Mouse (Mus musculus) spleen, postnatal 0 days (tissue): ENCODE data around the gene Wfdc16. TPM values are rescaled to one million over a fixed set of nuclear protein-coding genes. Genes with fewer than 3 reads are reported as not detected.

Experiments
- polyA plus RNA-seq: library from polyadenylated mRNA; unstranded; fragments of >200 nt; fragmentation: Nextera tagmentation; extraction: Ambion mirVana; gene quantifications from 2 replicates; pipeline ENCODE4 v1.2.1, GENCODE M21; 2015

Gene Wfdc16
- not detected in 2 replicates for polyA plus RNA-seq

DNA sequence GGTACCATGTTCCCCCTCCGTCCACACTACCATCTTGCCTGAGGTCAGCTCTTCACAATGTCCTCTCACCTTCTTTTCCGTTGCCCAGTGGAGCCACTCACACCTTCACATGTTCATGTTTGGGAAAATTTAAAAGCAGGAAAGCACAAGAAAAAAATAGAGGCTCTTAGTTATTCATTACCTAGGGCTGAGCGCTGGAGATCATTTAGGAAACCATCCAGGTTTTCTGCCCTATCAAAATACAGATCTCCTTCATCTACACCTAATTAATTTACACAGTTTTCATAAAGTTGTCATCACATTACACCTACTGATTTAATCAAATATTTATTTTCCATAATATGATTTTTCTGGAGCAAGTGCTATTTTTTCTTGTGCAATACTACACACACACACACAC, at the start of gene Wfdc16:
Gene Wfdc16, minus strand, starts transcription at position 101 of the 400 bp plus-strand sequence.

DNA sequence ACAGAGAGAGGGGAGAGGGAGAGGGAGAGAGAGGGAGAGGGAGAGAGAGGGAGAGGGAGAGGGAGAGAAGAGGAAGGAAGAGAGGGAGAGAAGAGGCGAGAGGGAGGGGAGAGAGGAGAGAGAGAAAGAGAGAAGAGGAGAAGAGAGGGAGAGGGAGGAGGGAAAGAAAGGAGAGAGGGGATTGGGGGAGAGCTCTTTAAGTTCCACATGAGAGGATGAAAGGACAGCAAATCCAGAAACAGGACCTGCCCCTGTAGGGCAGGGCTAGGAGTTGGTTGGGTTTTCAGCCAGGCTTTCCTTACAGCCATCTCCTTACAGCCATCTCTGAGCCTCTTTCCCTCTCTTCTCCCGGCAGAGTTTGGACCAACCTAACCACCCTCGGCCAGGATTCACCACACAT, 46.2 kb upstream of the Wfdc16 start, which contains the start of gene Wfdc13:
Gene Wfdc13, plus strand, starts transcription at position 301 of the 400 bp plus-strand sequence.

DNA sequence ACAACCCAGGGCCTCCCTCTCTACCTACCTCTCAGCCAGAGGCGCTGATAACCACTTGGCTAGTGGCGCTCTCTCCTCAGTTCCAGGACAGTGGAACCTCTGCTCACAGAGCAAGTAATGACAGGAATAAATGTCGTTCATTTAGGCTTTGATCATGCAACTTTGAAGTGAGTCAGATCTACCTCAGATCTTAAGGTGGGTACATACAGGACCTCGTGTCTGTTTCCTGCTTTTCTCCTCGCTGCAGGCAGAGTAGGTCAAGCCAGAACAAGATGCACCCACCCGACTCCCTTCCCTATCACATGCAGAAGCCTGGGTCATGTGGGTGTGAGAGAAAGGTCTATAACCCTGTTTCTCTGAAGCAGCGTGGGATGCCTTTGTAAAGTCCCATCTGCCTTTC, 35.4 kb upstream of the Wfdc16 start, which contains the start of gene Wfdc11:
Gene Wfdc11, minus strand, starts transcription at position 101 of the 400 bp plus-strand sequence.

DNA sequence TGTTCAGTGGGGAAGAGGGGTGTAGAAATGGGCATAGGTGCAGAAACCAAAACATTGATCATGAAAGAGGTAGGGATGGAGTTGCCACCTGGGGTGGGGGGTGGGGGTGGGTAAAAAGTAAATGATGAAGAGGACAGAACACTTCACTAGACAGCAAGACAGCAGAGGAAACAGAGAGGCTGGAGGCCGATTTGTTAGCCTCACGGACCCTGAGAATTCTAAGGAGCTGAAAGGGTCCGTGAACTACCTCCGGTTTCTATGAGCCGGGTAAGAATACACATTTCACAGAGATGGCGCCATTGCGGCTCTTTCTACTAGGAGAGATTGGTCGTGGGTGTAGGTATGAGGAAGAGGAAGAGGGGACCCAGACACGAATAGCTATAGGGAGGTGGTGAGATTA, 17.9 kb upstream of the Wfdc16 start, which contains the start of gene Wfdc9:
Gene Wfdc9, minus strand, starts transcription at position 101 of the 400 bp plus-strand sequence.

DNA sequence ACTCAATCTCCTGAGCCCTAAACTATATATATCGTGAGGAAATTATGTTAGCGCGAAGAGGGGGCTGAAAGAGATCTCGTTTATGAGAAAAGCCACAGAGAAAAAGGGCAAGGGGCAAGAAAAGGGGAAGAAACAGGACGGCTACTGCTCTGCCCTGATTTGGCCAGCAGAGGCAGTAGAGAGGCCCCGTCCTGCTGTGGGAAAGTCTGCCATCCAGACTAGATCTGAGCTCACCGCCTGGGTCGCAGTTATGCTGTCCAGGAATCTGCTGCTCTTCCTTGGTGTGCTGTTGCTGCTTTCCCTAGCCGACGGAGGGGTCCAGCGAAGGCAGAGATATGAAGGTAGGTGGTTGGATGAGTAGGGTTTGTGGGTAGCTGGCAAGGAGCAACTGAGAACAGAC, 17.3 kb upstream of the Wfdc16 start, which contains the start of gene Wfdc10:
Gene Wfdc10, plus strand, starts transcription at position 189 of the 400 bp plus-strand sequence.

DNA sequence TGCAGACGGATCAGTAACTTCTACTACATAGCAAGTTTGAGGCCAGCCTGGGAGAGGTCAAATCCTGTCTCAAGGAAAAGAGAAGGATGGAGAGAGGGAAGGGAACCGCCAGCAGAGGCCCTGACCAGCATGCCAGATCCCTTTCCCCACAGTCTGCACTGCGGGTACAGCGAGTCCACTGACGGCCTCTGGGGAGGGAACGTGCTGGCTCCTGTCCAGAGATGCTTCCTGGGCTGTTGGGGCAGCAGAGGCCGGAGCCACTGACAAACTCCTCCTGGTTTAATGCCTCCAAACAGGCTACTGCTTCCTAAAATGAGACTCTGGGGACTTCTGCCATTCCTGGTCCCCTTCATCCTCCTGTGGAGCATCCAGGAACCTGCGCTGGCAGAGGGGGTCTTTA, 25.1 kb downstream of the Wfdc16 start, which contains the start of the genes Wfdc6b and Wfdc8:
Gene Wfdc6b, plus strand, starts transcription at position 52 of the 400 bp plus-strand sequence.
Gene Wfdc8, minus strand, starts transcription at position 156 of the 400 bp plus-strand sequence.

DNA sequence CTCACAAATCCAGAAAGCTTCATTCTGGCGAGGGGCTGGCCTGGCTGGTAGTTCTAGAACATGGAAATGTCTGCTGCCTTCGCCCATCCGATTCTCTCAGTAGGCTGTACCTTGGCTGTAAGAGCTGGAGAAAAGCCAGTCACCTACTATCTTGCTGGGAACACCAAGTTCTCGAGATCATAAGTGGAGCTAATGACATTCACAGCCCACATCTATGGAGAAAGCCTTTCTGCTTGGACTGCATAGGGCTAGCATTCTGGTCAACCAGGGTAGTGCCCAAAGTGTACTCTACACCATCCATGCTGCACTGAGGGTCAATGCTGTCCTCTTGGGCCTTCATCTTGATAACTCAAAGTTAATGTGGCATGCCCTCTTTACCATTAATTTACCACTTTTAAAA, 45.1 kb downstream of the Wfdc16 start, which contains the start of gene Eppin:
Gene Eppin, minus strand, starts transcription at position 101 of the 400 bp plus-strand sequence.

DNA sequence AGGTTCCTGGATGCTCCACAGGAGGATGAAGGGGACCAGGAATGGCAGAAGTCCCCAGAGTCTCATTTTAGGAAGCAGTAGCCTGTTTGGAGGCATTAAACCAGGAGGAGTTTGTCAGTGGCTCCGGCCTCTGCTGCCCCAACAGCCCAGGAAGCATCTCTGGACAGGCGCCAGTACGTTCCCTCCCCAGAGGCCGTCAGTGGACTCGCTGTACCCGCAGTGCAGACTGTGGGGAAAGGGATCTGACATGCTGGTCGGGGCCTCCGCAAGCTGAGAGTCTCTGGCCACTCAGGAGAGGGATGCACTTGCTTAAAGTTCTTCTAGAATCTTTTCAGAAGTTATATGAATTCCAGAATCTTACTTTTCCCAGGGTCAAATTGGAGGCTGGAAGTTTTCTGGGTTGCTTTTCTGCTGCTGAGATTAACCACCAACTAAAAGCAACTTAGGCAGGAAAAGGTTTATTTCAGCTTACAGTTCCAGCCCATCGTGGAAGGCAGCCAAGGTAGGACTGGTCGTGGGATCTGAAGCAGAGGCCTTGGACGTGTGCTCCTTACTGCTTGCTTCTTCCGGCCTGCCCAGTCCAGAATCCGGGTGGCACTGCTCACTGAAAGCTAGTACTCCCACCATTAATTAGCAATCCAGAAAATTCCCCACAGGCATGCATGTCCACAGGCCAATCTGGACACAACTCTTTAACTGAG, 53.4 kb downstream of the Wfdc16 start, which contains the start of gene Wfdc6a:
Gene Wfdc6a, minus strand, starts transcription at position 423 of the 701 bp plus-strand sequence.

Other genes with a start within 250 kb of the Wfdc16 start
- 246 and 289 TPM in 2 replicates for gene Slpi, start 249.7 kb downstream of the Wfdc16 start, polyA plus RNA-seq
- 0.42 and 0.73 TPM in 2 replicates for gene Rbpjl, start 235.7 kb downstream of the Wfdc16 start, polyA plus RNA-seq
- 0.54 and 1.1 TPM in 2 replicates for gene Matn4, start 233.6 kb downstream of the Wfdc16 start, polyA plus RNA-seq
- 24.0 and 33.9 TPM in 2 replicates for gene Sdc4, start 194.9 kb downstream of the Wfdc16 start, polyA plus RNA-seq
- 50.7 and 54.5 TPM in 2 replicates for gene Sys1, start 181.8 kb downstream of the Wfdc16 start, polyA plus RNA-seq
- 5.4 and 7.5 TPM in 2 replicates for gene Gm20458, start 177.8 kb downstream of the Wfdc16 start, polyA plus RNA-seq
- gene Trp53tg5, start 165.1 kb downstream of the Wfdc16 start, polyA plus RNA-seq: not detected in 2 replicates
- 1.9 and 3.2 TPM in 2 replicates for gene Dbndd2, start 152.7 kb downstream of the Wfdc16 start, polyA plus RNA-seq
- 32.0 and 38.4 TPM in 2 replicates for gene Pigt, start 141.3 kb downstream of the Wfdc16 start, polyA plus RNA-seq
- gene Wfdc2, start 76.4 kb downstream of the Wfdc16 start, polyA plus RNA-seq: 1.6 and 2.4 TPM in 2 replicates
- not detected in 2 replicates for gene Spint3, start 65.3 kb downstream of the Wfdc16 start, polyA plus RNA-seq
- 0.22 and 0.31 TPM in 2 replicates for gene Wfdc6a, start 53.3 kb downstream of the Wfdc16 start, polyA plus RNA-seq
- gene Eppin, start 45.2 kb downstream of the Wfdc16 start, polyA plus RNA-seq: not detected in 2 replicates
- not detected in 2 replicates for gene Wfdc6b, start 25.3 kb downstream of the Wfdc16 start, polyA plus RNA-seq
- gene Wfdc8, start 25.2 kb downstream of the Wfdc16 start, polyA plus RNA-seq: not detected in 2 replicates
- not detected in 2 replicates for gene Wfdc10, start 17.2 kb upstream of the Wfdc16 start, polyA plus RNA-seq
- gene Wfdc9, start 17.8 kb upstream of the Wfdc16 start, polyA plus RNA-seq: not detected in 2 replicates
- not detected in 2 replicates for gene Wfdc11, start 35.3 kb upstream of the Wfdc16 start, polyA plus RNA-seq
- gene Wfdc13, start 46.3 kb upstream of the Wfdc16 start, polyA plus RNA-seq: not detected in 2 replicates
- not detected in 2 replicates for gene Spint4, start 59.7 kb upstream of the Wfdc16 start, polyA plus RNA-seq
- not detected in 2 replicates for gene Spint5, start 76.5 kb upstream of the Wfdc16 start, polyA plus RNA-seq
- 1.5 and 1.9 TPM in 2 replicates for gene Wfdc3, start 107.1 kb upstream of the Wfdc16 start, polyA plus RNA-seq
- 57.5 and 59.2 TPM in 2 replicates for gene Dnttip1, start 107.2 kb upstream of the Wfdc16 start, polyA plus RNA-seq
- gene Ube2c, start 131.1 kb upstream of the Wfdc16 start, polyA plus RNA-seq: 603 and 708 TPM in 2 replicates
- 0.84 and 1.7 TPM in 2 replicates for gene Tnnc2, start 141.2 kb upstream of the Wfdc16 start, polyA plus RNA-seq
- 7.1 and 8.2 TPM in 2 replicates for gene Snx21, start 147.0 kb upstream of the Wfdc16 start, polyA plus RNA-seq
- gene Acot8, start 166.1 kb upstream of the Wfdc16 start, polyA plus RNA-seq: 18.3 and 21.1 TPM in 2 replicates
- gene Zswim3, start 166.3 kb upstream of the Wfdc16 start, polyA plus RNA-seq: 4.2 and 4.7 TPM in 2 replicates
- 4.9 and 5.9 TPM in 2 replicates for gene Zswim1, start 183.9 kb upstream of the Wfdc16 start, polyA plus RNA-seq
- gene Spata25, start 189.7 kb upstream of the Wfdc16 start, polyA plus RNA-seq: not detected in 2 replicates
- gene Ctsa, start 194.1 kb upstream of the Wfdc16 start, polyA plus RNA-seq: 71.3 and 90.5 TPM in 2 replicates
- gene Neurl2, start 194.7 kb upstream of the Wfdc16 start, polyA plus RNA-seq: 3.3 and 3.9 TPM in 2 replicates
- 8.5 and 12.7 TPM in 2 replicates for gene Pltp, start 218.9 kb upstream of the Wfdc16 start, polyA plus RNA-seq
- 62.6 and 71.6 TPM in 2 replicates for gene Pcif1, start 240.5 kb upstream of the Wfdc16 start, polyA plus RNA-seq